11 mouse cellular contexts compared by ENCODE assay signal in genomic region chr12:16161947-16162346, GRCm38 (mm10).
DNase-seq lines count a peak whose midpoint lies in the region.
"Had no signal": no experiment of that assay in that cellular context is flagged by ENCODE, and none has a peak within 500 bp of the region (broad histone marks: within the 10 kb centered on the region; RNA-seq: fewer than 3 reads in every experiment).

No protein-coding gene starts in this region.

- peak; percentile 64 for DNase-seq in adrenal gland, adult 2 months
- DNase-seq in adrenal gland, postnatal 10 days: no peak
- peak; percentile 34 for DNase-seq in 3134 (ENCODE audit: extremely low read depth, insufficient read length, low spot score)
- DNase-seq in MN1 (ENCODE audit: low spot score): peak; percentile 57
- DNase-seq in adrenal gland, postnatal 14 days: peak; percentile 20
- no peak for DNase-seq in layer of hippocampus, postnatal 14 days (ENCODE audit: low spot score in 2 of 2)
- DNase-seq in right cerebral cortex, postnatal 14 days: no peak
- DNase-seq: cerebellum, adult 8-10 months; cerebellum, postnatal 14 days; gastrocnemius, postnatal 10 days; kidney, adult 8-10 months had no signal

Comparison
In these comparisons a context has a peak if more than half of its experiments do, and no peak if none do; other contexts are left out.
1. DNase-seq: peak in adrenal gland, adult 2 months (single experiment), 3134 (single experiment), MN1 (single experiment) and adrenal gland, postnatal 14 days (single experiment); none in adrenal gland, postnatal 10 days (single experiment), layer of hippocampus, postnatal 14 days (0 of 2) and right cerebral cortex, postnatal 14 days (single experiment).